Mouse (Mus musculus): Measurements from ENCODE around the gene Gm8138.
"Not testable (repeated sequence)": the region's sequence is repeated elsewhere in the genome, so short reads cannot be mapped to it uniquely, and the experiment has no call there.

Gm8138 gene

GRCm38 (mm10) chr14:43416250-43416649 lies at the start of gene Gm8138:
Gene Gm8138 (minus strand): TSS chr14:43416350.
- not testable (repeated sequence) for DNase-seq (ENCODE audit: low read depth, low spot score)

- not testable (repeated sequence) for DNase-seq (ENCODE audit: low read depth, low spot score)
These were observed 54.4 kb downstream of the Gm8138 start for GRCm38 (mm10) chr14:43361713-43362112.
